In the genomic region with DNA sequence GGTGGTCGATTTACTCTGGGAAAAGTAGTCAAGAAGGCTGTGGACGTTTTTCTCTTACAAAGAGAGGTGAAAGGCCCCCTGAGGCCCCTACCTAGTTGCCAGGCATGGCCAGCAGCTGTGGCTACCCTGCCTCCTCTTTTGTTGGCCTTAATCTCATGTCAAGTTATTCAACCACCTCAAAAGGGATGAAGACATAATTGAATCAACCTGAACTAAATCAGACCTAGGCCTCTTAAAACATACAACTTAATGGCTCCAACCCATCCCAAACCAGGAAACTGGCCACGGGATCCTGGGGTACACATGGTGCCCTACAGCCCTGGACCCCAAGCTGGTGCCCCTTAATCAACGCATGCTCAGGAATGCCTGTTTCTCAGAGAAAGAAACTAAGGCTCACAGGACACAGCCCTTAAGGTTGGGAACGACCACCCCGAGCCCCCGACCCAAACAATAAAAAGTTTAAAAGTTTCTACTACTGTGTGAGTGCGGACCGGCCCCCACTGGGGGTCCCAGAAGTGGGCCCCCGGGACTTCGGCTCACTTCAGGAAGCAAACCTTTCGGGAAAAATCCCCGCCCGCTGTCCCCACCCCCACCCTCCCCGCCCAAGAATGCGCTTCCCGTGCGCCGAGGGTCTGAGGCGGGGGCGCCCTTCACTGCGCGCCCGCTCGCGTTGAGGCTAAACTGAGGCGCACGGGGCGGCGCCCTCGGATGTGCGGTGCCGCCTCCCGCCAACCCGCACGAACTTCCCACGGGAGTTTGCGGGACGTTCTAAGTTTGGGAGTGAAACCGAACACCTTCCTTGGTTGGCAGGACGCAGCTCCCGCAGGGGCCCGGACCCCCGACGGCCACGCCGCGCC, we compare ENCODE assay signal across 8 mouse cellular contexts. TPM values are rescaled to one million over a fixed set of nuclear protein-coding genes. Genes with fewer than 3 reads are reported as not detected.
DNase-seq lines count a peak whose midpoint lies in the region; ATAC-seq lines count a peak whose summit lies in the region.

No protein-coding gene starts in this region.

- WGBS in kidney, embryonic 14.5 days, result under 1% methylated on average over 48 of the region's 48 CpGs
- WGBS in heart, embryonic 10.5 days, result under 1% methylated on average over 48 of the region's 48 CpGs
- WGBS in limb, embryonic 10.5 days, result under 1% methylated on average over 48 of the region's 48 CpGs
- WGBS in neural tube, embryonic 12.5 days, result under 1% methylated on average over 48 of the region's 48 CpGs

- peak overlapping the region; percentile 54 for H3K4me2 ChIP-seq in kidney, embryonic 14.5 days (replicated peaks; ENCODE audit: low read depth, low read length)
- H3K4me2 ChIP-seq in neural tube, embryonic 12.5 days (replicated peaks), result peak overlapping the region; percentile 75

- no peaks in the 10 kb centered on the region for H3K27me3 ChIP-seq in kidney, embryonic 14.5 days (ENCODE audit: control insufficient read depth, insufficient read depth, low read length)
- H3K27me3 ChIP-seq in heart, embryonic 10.5 days (ENCODE audit: insufficient read depth, poor library complexity, severe bottlenecking), result no peaks in the 10 kb centered on the region
- H3K27me3 ChIP-seq in limb, embryonic 10.5 days (ENCODE audit: low read depth, poor library complexity, severe bottlenecking), result no peaks in the 10 kb centered on the region
- peaks cover 5% of the 10 kb centered on the region; the same call in 1 of the 2 replicates for H3K27me3 ChIP-seq in neural tube, embryonic 12.5 days (replicated peaks)

- peak overlapping the region; percentile 95 for H3K4me3 ChIP-seq in kidney, embryonic 14.5 days (ENCODE audit: low read length)
- H3K4me3 ChIP-seq in heart, embryonic 10.5 days, result peak overlapping the region; percentile 94
- peak overlapping the region; percentile 91 for H3K4me3 ChIP-seq in limb, embryonic 10.5 days
- peak overlapping the region; percentile 90 for H3K4me3 ChIP-seq in neural tube, embryonic 12.5 days

- H3K4me1 ChIP-seq in kidney, embryonic 14.5 days (ENCODE audit: control insufficient read depth, insufficient read depth, low read length), result peaks cover 29% of the 10 kb centered on the region
- H3K4me1 ChIP-seq in heart, embryonic 10.5 days, result peaks cover 60% of the 10 kb centered on the region
- H3K4me1 ChIP-seq in limb, embryonic 10.5 days, result peaks cover 89% of the 10 kb centered on the region
- H3K4me1 ChIP-seq in neural tube, embryonic 12.5 days, result peaks cover 51% of the 10 kb centered on the region

- no peaks in the 10 kb centered on the region for H3K9me3 ChIP-seq in kidney, embryonic 14.5 days (ENCODE audit: control insufficient read depth, low read length)
- no peaks in the 10 kb centered on the region for H3K9me3 ChIP-seq in heart, embryonic 10.5 days
- no peaks in the 10 kb centered on the region for H3K9me3 ChIP-seq in limb, embryonic 10.5 days (replicated peaks)
- no peaks in the 10 kb centered on the region for H3K9me3 ChIP-seq in neural tube, embryonic 12.5 days

- peak overlapping the region; percentile 99 for H3K9ac ChIP-seq in kidney, embryonic 14.5 days (ENCODE audit: low read depth, low read length)
- peak overlapping the region; percentile 94 for H3K9ac ChIP-seq in neural tube, embryonic 12.5 days

- no peak for DNase-seq in kidney, adult 8-10 months
- peak; percentile 36 for DNase-seq in adrenal gland, postnatal 25 days
- no peak for DNase-seq in heart, embryonic 10.5 days (ENCODE audit: low spot score)
- DNase-seq in limb, embryonic 10.5 days (ENCODE audit: low spot score), result peak; percentile 75
- DNase-seq in left cerebral cortex, postnatal 36 days (ENCODE audit: low spot score in 2 of 2), result no peak

- no peaks in the 10 kb centered on the region for H3K36me3 ChIP-seq in kidney, embryonic 14.5 days (ENCODE audit: control insufficient read depth, insufficient read depth, low read length)
- H3K36me3 ChIP-seq in heart, embryonic 10.5 days, result no peaks in the 10 kb centered on the region; the same call in 1 of the 2 replicates
- peaks cover 3% of the 10 kb centered on the region; the same call in 1 of the 2 replicates for H3K36me3 ChIP-seq in limb, embryonic 10.5 days
- H3K36me3 ChIP-seq in neural tube, embryonic 12.5 days, result no peaks in the 10 kb centered on the region

- peak; percentile 40; the same call in 1 of the 2 replicates for ATAC-seq in kidney, embryonic 14.5 days (ENCODE audit: low FRiP score, low TSS enrichment)
- ATAC-seq in neural tube, embryonic 12.5 days (ENCODE audit: low FRiP score, low read depth), result peak; percentile 62
- no peak for ATAC-seq in activated CD4-positive, CD25-positive, alpha-beta regulatory T cell, adult 4 months

- peak overlapping the region; percentile 90 for H3K27ac ChIP-seq in kidney, embryonic 14.5 days (ENCODE audit: low read depth, low read length)
- H3K27ac ChIP-seq in heart, embryonic 10.5 days, result peak overlapping the region; percentile 100
- peak overlapping the region; percentile 100 for H3K27ac ChIP-seq in limb, embryonic 10.5 days
- H3K27ac ChIP-seq in neural tube, embryonic 12.5 days, result peak overlapping the region; percentile 66

- intact Hi-C loops in left cerebral cortex, postnatal 36 days (cut with DNase I), result loop anchor here (2.0 to 5.0 kb wide), 2 partner anchors 52 to 89 kb away; no protein-coding TSS in a partner anchor

RNA-seq across cellular contexts. Expression of a gene that starts 17.8 kb away (rescaled TPM):
- 5.6 and 6.0 TPM in 2 replicates for polyA plus RNA-seq in kidney, embryonic 14.5 days (2014; fragmentation: Nextera tagmentation; extraction: Ambion mirVana)
- 27.3 and 32.8 TPM in 2 replicates for total RNA-seq in adrenal gland, postnatal 25 days (2021)
- polyA plus RNA-seq in heart, embryonic 10.5 days (2016; fragmentation: Nextera tagmentation; extraction: Ambion mirVana), result 3.2 and 3.7 TPM in 2 replicates
- polyA plus RNA-seq in limb, embryonic 10.5 days (2016; fragmentation: Nextera tagmentation; extraction: Ambion mirVana), result 3.9 and 4.1 TPM in 2 replicates
- 2.3 and 2.5 TPM in 2 replicates for polyA plus RNA-seq in neural tube, embryonic 12.5 days (2016; fragmentation: Nextera tagmentation; extraction: Ambion mirVana)
- polyA plus RNA-seq in activated CD4-positive, CD25-positive, alpha-beta regulatory T cell, adult 4 months (2017; shearing (Covaris generic)), result 10 to 100 TPM in 1 of 2 experiments, 1 to 10 TPM in 1; 9.1 to 10.4 TPM
- total RNA-seq in left cerebral cortex, postnatal 36 days (2021), result 1 to 10 TPM; 2.6 to 2.7 TPM

Comparison
In these comparisons a context has a peak if more than half of its experiments do, and no peak if none do; other contexts are left out.
1. DNase-seq: peak in adrenal gland, postnatal 25 days (single experiment) and limb, embryonic 10.5 days (single experiment); none in kidney, adult 8-10 months (0 of 2), heart, embryonic 10.5 days (single experiment) and left cerebral cortex, postnatal 36 days (0 of 2).
2. Peak in every context shown above with its lines, with median percentiles within 50 percentile points of each other: H3K27ac ChIP-seq and H3K4me3 ChIP-seq.